Mouse (Mus musculus) ES-Bruce4 (cell line): Measurements from ENCODE around the gene Fam214a.

Source experiments
- CTCF ChIP-seq: IDR thresholded peaks from one replicate; pipeline ENCODE4 v1.8.1; 2011; ENCODE audit warnings: low read depth, low read length
- EP300 ChIP-seq: IDR thresholded peaks from 2 replicates; pipeline ENCODE4 v1.6.1; 2011; ENCODE audit warnings: low read depth, low read length; ENCODE audit not compliant: insufficient read depth
- POLR2A ChIP-seq: IDR thresholded peaks from one replicate; pipeline ENCODE4 v1.8.1; 2011; ENCODE audit warnings: low read length; ENCODE audit not compliant: insufficient read depth

DNA sequence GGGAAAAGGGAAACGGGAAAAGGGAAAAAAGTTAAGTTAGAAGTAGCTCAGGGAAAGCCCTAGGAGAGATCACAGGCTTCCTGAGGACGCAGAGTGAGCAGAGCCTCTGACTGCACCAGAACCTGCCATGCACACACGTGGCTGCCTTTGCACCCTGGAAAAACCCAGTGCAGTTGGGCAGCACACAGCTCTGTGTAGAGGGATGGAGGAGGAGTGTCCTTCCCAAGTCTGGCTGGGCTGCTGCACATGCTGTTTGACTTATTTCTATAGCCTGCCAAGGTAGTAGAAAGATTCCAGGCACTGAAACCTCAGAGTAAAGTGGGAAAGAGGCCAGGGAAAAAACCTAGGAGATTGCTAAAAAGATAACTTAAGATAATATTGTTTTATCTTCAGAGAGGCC is 49.6 kb downstream of the Fam214a start:
- no peak for TF ChIP-seq CTCF
- no peak for TF ChIP-seq POLR2A
- no peak for TF ChIP-seq EP300
